Mouse (Mus musculus) stomach, adult 2 months (tissue): ENCODE data around the gene Gm8113. TPM values are rescaled to one million over a fixed set of nuclear protein-coding genes. Genes with fewer than 3 reads are reported as not detected.

Source experiments
- polyA plus RNA-seq: library from polyadenylated mRNA; depleted of rRNA; stranded (reverse); fragments of >200 nt; gene quantifications from 2 replicates; pipeline ENCODE4 v1.2.3, GENCODE M21; 2012; rRNA removed

The Gm8113 gene
- 0.09 and 0.16 TPM in 2 replicates for polyA plus RNA-seq

DNA sequence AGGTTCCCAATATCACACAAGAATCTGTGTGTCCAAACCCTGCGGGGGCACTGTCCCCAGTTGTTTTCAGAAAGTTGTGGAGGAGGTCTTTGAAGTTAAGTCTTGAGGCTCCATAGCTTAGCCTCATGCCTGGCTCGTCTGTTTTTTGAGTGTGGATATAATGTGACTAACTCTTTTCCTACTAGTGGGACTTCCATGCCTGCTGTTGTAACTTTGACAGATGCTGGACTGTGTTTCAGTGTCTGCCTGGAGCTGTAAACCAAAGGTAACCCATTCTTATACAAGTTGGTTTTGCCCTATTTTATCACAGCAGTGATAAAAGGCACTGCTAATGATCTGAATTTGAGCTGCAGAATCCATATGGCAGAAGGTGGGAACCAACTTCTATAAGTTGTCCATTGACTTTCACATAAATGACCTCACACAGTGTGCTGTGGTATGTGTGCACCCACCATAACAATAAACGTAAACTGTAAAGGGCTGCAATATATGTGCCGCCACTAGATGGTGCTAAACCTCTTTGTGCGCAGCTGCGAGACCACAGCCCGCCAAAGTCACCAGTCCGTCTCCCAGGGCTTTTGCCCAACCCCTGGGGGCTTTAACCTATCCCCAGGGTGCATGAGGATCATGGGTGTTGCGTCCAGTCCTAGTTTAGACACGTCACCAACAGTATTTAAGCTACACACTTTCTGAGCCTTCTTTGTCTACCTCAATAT, at the start of gene Gm8113:
Gene Gm8113, plus strand, starts transcription at position 703 of the 716 bp plus-strand sequence.

DNA sequence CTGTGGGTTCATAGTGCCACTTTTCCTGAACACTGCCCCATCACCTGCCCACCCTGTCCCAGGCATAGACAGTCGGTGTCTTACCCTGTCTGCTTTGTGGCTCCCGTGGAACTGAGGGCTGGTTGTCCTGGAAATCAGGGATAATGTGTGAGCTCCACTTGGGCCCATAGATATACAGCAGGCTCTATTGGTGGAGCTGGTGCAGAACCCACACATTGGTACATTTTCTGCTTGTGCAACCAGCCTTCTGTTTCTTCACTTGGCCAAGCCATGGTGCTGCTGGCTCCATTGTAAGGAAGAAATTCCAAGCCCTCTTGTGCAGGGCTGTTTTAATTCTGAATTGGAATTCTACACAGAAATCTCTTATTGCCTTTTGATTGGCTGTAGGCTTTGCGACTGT, 49.8 kb upstream of the Gm8113 start, which contains the start of gene Ear1:
Gene Ear1, minus strand, starts transcription at position 101 of the 400 bp plus-strand sequence.

DNA sequence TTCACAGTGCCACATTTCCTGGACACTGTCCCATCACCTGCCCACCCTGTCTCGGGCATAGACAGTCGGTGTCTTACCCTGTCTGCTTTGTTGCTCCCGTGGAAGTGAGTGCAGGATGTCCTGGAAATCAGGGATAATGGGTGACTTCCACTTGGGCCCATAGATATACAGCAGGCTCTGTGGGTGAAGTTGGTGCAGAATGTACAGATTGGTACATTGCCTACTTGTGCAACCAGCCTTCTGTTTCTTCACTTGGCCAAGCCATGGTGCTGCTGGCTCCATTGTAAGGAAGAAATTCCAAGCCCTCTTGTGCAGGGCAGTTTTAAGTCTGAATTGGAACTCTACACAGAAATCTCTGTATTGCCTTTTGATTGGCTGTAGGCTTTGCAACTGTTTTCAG, 1.7 kb upstream of the Gm8113 start, which contains the start of gene Ear10:
Gene Ear10, minus strand, starts transcription at position 101 of the 400 bp plus-strand sequence.

DNA sequence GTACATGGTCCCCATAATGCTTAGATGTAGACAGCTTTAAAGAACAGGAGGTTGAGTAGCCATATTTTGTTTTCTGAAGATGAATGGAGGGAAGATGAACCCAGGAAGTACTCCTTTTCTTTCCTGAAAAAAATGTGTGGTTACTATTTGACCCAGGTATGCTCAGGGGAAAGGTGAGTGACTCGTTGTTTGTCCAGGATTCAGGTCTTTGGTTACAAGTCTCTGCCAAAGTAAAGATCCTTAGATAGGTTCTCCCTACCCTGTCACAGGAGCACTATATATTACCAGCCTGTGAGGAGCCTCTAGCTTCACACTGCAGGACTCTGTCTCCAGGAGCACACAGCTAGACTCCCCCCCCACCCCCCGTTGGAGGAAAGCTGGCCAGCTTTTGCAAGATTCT, 31.6 kb downstream of the Gm8113 start, which contains the start of gene Ang5:
Gene Ang5, plus strand, starts transcription at position 301 of the 400 bp plus-strand sequence.

Other genes with a start within 250 kb of the Gm8113 start
- not detected in 2 replicates for gene Gm8165, start 248.2 kb upstream of the Gm8113 start, polyA plus RNA-seq
- 0.14 TPM in 1 of 2 replicates, not detected in the other for gene Gm7324, start 227.6 kb upstream of the Gm8113 start, polyA plus RNA-seq
- not detected in 2 replicates for gene Gm16506, start 197.9 kb upstream of the Gm8113 start, polyA plus RNA-seq
- not detected in 2 replicates for gene Gm6526, start 177.5 kb upstream of the Gm8113 start, polyA plus RNA-seq
- not detected in 2 replicates for gene Gm8180, start 140.6 kb upstream of the Gm8113 start, polyA plus RNA-seq
- not detected in 2 replicates for gene Ear1, start 49.9 kb upstream of the Gm8113 start, polyA plus RNA-seq
- not detected in 2 replicates for gene Ear10, start 1.8 kb upstream of the Gm8113 start, polyA plus RNA-seq
- not detected in 2 replicates for gene Ang5, start 31.7 kb downstream of the Gm8113 start, polyA plus RNA-seq
- gene Ang6, start 76.9 kb downstream of the Gm8113 start, polyA plus RNA-seq, result not detected in 2 replicates
- gene Ear2, start 177.3 kb downstream of the Gm8113 start, polyA plus RNA-seq, result 9.3 and 16.4 TPM in 2 replicates
- not detected in 2 replicates for gene Gm3327, start 198.5 kb downstream of the Gm8113 start, polyA plus RNA-seq